Mouse (Mus musculus) intestine, embryonic 16.5 days (tissue): ENCODE measurements around the gene Vmn1r158. TPM values are rescaled to one million over a fixed set of nuclear protein-coding genes. Genes with fewer than 3 reads are reported as not detected.
"Not testable (repeated sequence)": the region's sequence is repeated elsewhere in the genome, so short reads cannot be mapped to it uniquely, and the experiment has no call there.

ENCODE experiments used
- ATAC-seq: fragments of 200-750 bp; cut with Nextera tagmentation; 2 replicates; pipeline ENCODE4 v1.8.0; 2017; ENCODE audit warnings: moderate TSS enrichment, moderate library complexity
- H3K27ac ChIP-seq: fragments of 300-500 bp; sonication (generic); 2 replicates; pipeline ENCODE4 v1.5.1; 2014; ENCODE audit warnings: mild to moderate bottlenecking, low read length
- H3K27me3 ChIP-seq: fragments of 300-500 bp; sonication (generic); replicated peaks from 2 replicates; pipeline ENCODE4 v1.6.1; 2014; ENCODE audit warnings: low read length, control low read depth, mixed read lengths; ENCODE audit not compliant: control insufficient read depth, insufficient read depth
- H3K36me3 ChIP-seq: fragments of 300-500 bp; sonication (generic); 2 replicates; pipeline ENCODE4 v1.6.1; 2014; ENCODE audit warnings: low read length, control low read depth; ENCODE audit not compliant: control insufficient read depth, insufficient read depth
- H3K4me1 ChIP-seq: fragments of 300-500 bp; sonication (generic); 2 replicates; pipeline ENCODE4 v1.6.1; 2014; ENCODE audit warnings: low read length, control low read depth, mixed read lengths; ENCODE audit not compliant: control insufficient read depth, insufficient read depth
- H3K4me2 ChIP-seq: fragments of 300-500 bp; sonication (generic); 2 replicates; pipeline ENCODE4 v1.6.1; 2014; ENCODE audit warnings: low read depth, low read length, control low read depth
- H3K4me3 ChIP-seq: fragments of 300-500 bp; sonication (generic); 2 replicates; pipeline ENCODE4 v1.5.1; 2014; ENCODE audit warnings: mild to moderate bottlenecking, low read length
- H3K9ac ChIP-seq: fragments of 300-500 bp; sonication (generic); 2 replicates; pipeline ENCODE4 v1.6.1; 2014; ENCODE audit warnings: low read depth, low read length
- H3K9me3 ChIP-seq: fragments of 300-500 bp; sonication (generic); 2 replicates; pipeline ENCODE4 v1.6.1; 2016; ENCODE audit warnings: low read length, control low read depth; ENCODE audit not compliant: control insufficient read depth
- WGBS: fragments of 180-500 bp; shearing (Covaris S2); extraction: QIAGEN DNeasy Blood & Tissue Kit; methylation state at CpG from one replicate; pipeline ENCODE4 v1.1.7; 2014; 5-methylcytosine and 5-hydroxymethylcytosine counted together
- polyA plus RNA-seq: library from polyadenylated mRNA; unstranded; fragments of >200 nt; fragmentation: Nextera tagmentation; extraction: Ambion mirVana; gene quantifications from 2 replicates; pipeline ENCODE4 v1.2.1, GENCODE M21; 2015

The Vmn1r158 gene
- polyA plus RNA-seq, result not detected in 2 replicates

- H3K36me3 ChIP-seq, H3K4me3 ChIP-seq, ATAC-seq, H3K9ac ChIP-seq, H3K9me3 ChIP-seq, H3K4me2 ChIP-seq, H3K27me3 ChIP-seq, H3K27ac ChIP-seq, H3K4me1 ChIP-seq: not testable (repeated sequence)
- 57% methylated on average over 2 of the region's 2 CpGs for WGBS
Observed at GRCm38 (mm10) chr7:22790682-22791081, at the start of gene Vmn1r158. TSS of gene Vmn1r158 (minus strand) at chr7:22790782.

GRCm38 (mm10) chr7:22775981-22776380 lies 14.6 kb downstream of the Vmn1r158 start:
- not testable (repeated sequence) for H3K4me2 ChIP-seq, H3K27me3 ChIP-seq, H3K36me3 ChIP-seq, H3K9ac ChIP-seq, H3K27ac ChIP-seq, H3K4me3 ChIP-seq, H3K9me3 ChIP-seq, H3K4me1 ChIP-seq, ATAC-seq
- WGBS, result 98% methylated on average over 2 of the region's 11 CpGs

- not testable (repeated sequence) for ATAC-seq
Observed at GRCm38 (mm10) chr7:22761397-22761796, 29.2 kb downstream of the Vmn1r158 start, which contains the start of gene Vmn1r157. TSS of gene Vmn1r157 (plus strand) at chr7:22761697.

More at GRCm38 (mm10) chr7:22761397-22761796, 29.2 kb downstream of the Vmn1r158 start, which contains the start of gene Vmn1r157:
- not testable (repeated sequence) for H3K36me3 ChIP-seq, H3K9me3 ChIP-seq, H3K4me3 ChIP-seq, H3K4me1 ChIP-seq, H3K27ac ChIP-seq, H3K27me3 ChIP-seq, H3K9ac ChIP-seq, H3K4me2 ChIP-seq
- 33% methylated on average over 2 of the region's 3 CpGs for WGBS

Other genes with a start within 250 kb of the Vmn1r158 start
- not detected in 2 replicates for gene Gm4201, start 225.4 kb downstream of the Vmn1r158 start, polyA plus RNA-seq
- not detected in 2 replicates for gene Gm4565, start 202.7 kb downstream of the Vmn1r158 start, polyA plus RNA-seq
- gene Vmn1r155, start 132.8 kb downstream of the Vmn1r158 start, polyA plus RNA-seq, result not detected in 2 replicates
- not detected in 2 replicates for gene Gm8693, start 98.5 kb downstream of the Vmn1r158 start, polyA plus RNA-seq
- gene Gm4567, start 71.1 kb downstream of the Vmn1r158 start, polyA plus RNA-seq, result not detected in 2 replicates
- not detected in 2 replicates for gene Vmn1r157, start 29.1 kb downstream of the Vmn1r158 start, polyA plus RNA-seq
- gene Vmn1r159, start 52.8 kb upstream of the Vmn1r158 start, polyA plus RNA-seq, result not detected in 2 replicates
- gene Vmn1r160, start 80.4 kb upstream of the Vmn1r158 start, polyA plus RNA-seq, result not detected in 2 replicates
- gene Gm4214, start 193.9 kb upstream of the Vmn1r158 start, polyA plus RNA-seq, result not detected in 2 replicates
- not detected in 2 replicates for gene Gm4216, start 229.1 kb upstream of the Vmn1r158 start, polyA plus RNA-seq